Mouse (Mus musculus) monocyte, adult 5-6 weeks (primary cell): ENCODE results near the gene Sash1. TPM values are rescaled to one million over a fixed set of nuclear protein-coding genes. Genes with fewer than 3 reads are reported as not detected.
A peak's percentile ranks its signal among the peaks of the same experiment; 100 is the strongest.
"Not testable (repeated sequence)": the region's sequence is repeated elsewhere in the genome, so short reads cannot be mapped to it uniquely, and the experiment has no call there.

Source experiments
- ATAC-seq: fragments of 153-309, 156-312 bp; replicated peaks from 2 replicates; pipeline ENCODE4 v1.8.0; 2017; ENCODE audit warnings: mild to moderate bottlenecking; ENCODE audit not compliant: low TSS enrichment, insufficient number of reproducible peaks, severe bottlenecking, poor library complexity, low FRiP score
- total RNA-seq: library from RNA; stranded (forward); fragments of 200-1000, 200-491, 200-594 nt; gene quantifications from 3 replicates; pipeline ENCODE4 v1.2.3, GENCODE M21; 2017

Gene Sash1
- total RNA-seq, 1 experiment from 2014 or later = 4.5 TPM

GRCm38 (mm10) chr10:8742872-8743271, 143.0 kb downstream of the Sash1 start:
- no peak for ATAC-seq

- no peak for ATAC-seq
Measured at GRCm38 (mm10) chr10:8741505-8741904, 144.4 kb downstream of the Sash1 start.

- ATAC-seq = no peak
Measured at GRCm38 (mm10) chr10:8740797-8741196, 145.1 kb downstream of the Sash1 start.

- ATAC-seq = no peak
Measured at GRCm38 (mm10) chr10:8729387-8730337, 156.2 kb downstream of the Sash1 start.

GRCm38 (mm10) chr10:8719345-8719744, 166.5 kb downstream of the Sash1 start:
- no peak for ATAC-seq

- ATAC-seq = no peak
Measured at GRCm38 (mm10) chr10:8718831-8719230, 167.0 kb downstream of the Sash1 start.

GRCm38 (mm10) chr10:8717171-8717570, 168.7 kb downstream of the Sash1 start:
- no peak for ATAC-seq

GRCm38 (mm10) chr10:8715679-8716284, 170.1 kb downstream of the Sash1 start:
- peak; percentile 75; the same call in 1 of the 2 replicates for ATAC-seq

- not testable (repeated sequence) for ATAC-seq
Measured at GRCm38 (mm10) chr10:8696636-8697035, 189.2 kb downstream of the Sash1 start.

- ATAC-seq = no peak
Measured at GRCm38 (mm10) chr10:8693996-8694500, 191.8 kb downstream of the Sash1 start.

GRCm38 (mm10) chr10:8693561-8693960, 192.3 kb downstream of the Sash1 start:
- ATAC-seq = no peak

GRCm38 (mm10) chr10:8692531-8692930, 193.3 kb downstream of the Sash1 start:
- no peak for ATAC-seq

GRCm38 (mm10) chr10:8686219-8686618, 199.7 kb downstream of the Sash1 start:
- ATAC-seq = no peak

- ATAC-seq = no peak
Measured at GRCm38 (mm10) chr10:8685269-8685668, 200.6 kb downstream of the Sash1 start.

- no peak for ATAC-seq
Measured at GRCm38 (mm10) chr10:8682900-8683299, 203.0 kb downstream of the Sash1 start.

- no peak for ATAC-seq
Measured at GRCm38 (mm10) chr10:8682341-8682740, 203.5 kb downstream of the Sash1 start.

- ATAC-seq = no peak
Measured at GRCm38 (mm10) chr10:8676722-8677121, 209.1 kb downstream of the Sash1 start.
